Mouse (Mus musculus) lung, embryonic 16.5 days (tissue): Measurements from ENCODE around the gene Foxn2. TPM values are rescaled to one million over a fixed set of nuclear protein-coding genes. Genes with fewer than 3 reads are reported as not detected.

ENCODE experiments used
- ATAC-seq: fragments of 200-750 bp; cut with Nextera tagmentation; 2 replicates; pipeline ENCODE4 v1.8.0; 2017; ENCODE audit warnings: low read depth, mild to moderate bottlenecking, moderate library complexity
- H3K27ac ChIP-seq: fragments of 300-500 bp; sonication (generic); 2 replicates; pipeline ENCODE4 v1.5.1; 2014; ENCODE audit warnings: mild to moderate bottlenecking, control low read depth, low read length
- H3K27me3 ChIP-seq: fragments of 300-500 bp; sonication (generic); 2 replicates; pipeline ENCODE4 v1.6.1; 2014; ENCODE audit warnings: low read depth, low read length, mixed read lengths; ENCODE audit not compliant: control insufficient read depth, insufficient read depth
- H3K36me3 ChIP-seq: fragments of 300-500 bp; sonication (generic); 2 replicates; pipeline ENCODE4 v1.6.1; 2014; ENCODE audit warnings: low read length; ENCODE audit not compliant: control insufficient read depth, insufficient read depth
- H3K4me1 ChIP-seq: fragments of 300-500 bp; sonication (generic); replicated peaks from 2 replicates; pipeline ENCODE4 v1.6.1; 2014; ENCODE audit warnings: low read length, mixed read lengths; ENCODE audit not compliant: control insufficient read depth, insufficient read depth
- H3K4me2 ChIP-seq: fragments of 300-500 bp; sonication (generic); 2 replicates; pipeline ENCODE4 v1.6.1; 2014; ENCODE audit warnings: low read depth, low read length, control low read depth
- H3K4me3 ChIP-seq: fragments of 300-500 bp; sonication (generic); 2 replicates; pipeline ENCODE4 v1.5.1; 2014; ENCODE audit warnings: mild to moderate bottlenecking, low read length, control low read depth
- H3K9ac ChIP-seq: fragments of 300-500 bp; sonication (generic); 2 replicates; pipeline ENCODE4 v1.6.1; 2014; ENCODE audit warnings: low read length, control low read depth
- H3K9me3 ChIP-seq: fragments of 300-500 bp; sonication (generic); 2 replicates; pipeline ENCODE4 v1.6.1; 2016; ENCODE audit warnings: low read length; ENCODE audit not compliant: control insufficient read depth
- WGBS: fragments of 180-500 bp; shearing (Covaris S2); extraction: QIAGEN DNeasy Blood & Tissue Kit; methylation state at CpG from one replicate; pipeline ENCODE4 v1.1.7; 2014; 5-methylcytosine and 5-hydroxymethylcytosine counted together
- polyA plus RNA-seq: library from polyadenylated mRNA; unstranded; fragments of >200 nt; fragmentation: Nextera tagmentation; extraction: Ambion mirVana; gene quantifications from 2 replicates; pipeline ENCODE4 v1.2.1, GENCODE M21; 2015

Foxn2 gene
- polyA plus RNA-seq, 1 experiment from 2014 or later: 21.5 TPM

DNA sequence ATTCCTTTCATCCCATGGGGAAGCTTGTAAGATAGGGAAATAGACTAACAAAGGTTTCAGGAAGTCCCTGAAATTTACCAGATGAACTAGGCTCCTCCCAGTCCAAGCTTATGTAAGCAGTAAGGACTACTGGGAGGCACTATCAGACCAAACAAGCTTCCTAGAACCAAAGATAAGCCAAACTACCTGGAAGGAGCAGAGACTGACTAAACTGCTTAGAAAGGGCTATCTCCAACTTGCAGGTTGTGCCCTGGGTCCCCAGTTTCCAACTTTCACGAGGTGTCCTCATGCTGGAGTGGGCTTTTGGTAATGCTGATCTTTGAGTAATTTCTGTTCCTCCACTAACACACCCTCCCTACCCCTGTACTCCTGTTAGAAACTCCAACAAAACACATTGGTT, 3.1 kb upstream of the Foxn2 start:
- no peak overlapping the region for H3K4me3 ChIP-seq
- H3K27ac ChIP-seq: no peak overlapping the region
- H3K36me3 ChIP-seq: no peaks in the 10 kb centered on the region
- H3K27me3 ChIP-seq: no peaks in the 10 kb centered on the region
- ATAC-seq: no peak
- H3K9me3 ChIP-seq: no peaks in the 10 kb centered on the region
- no peaks in the 10 kb centered on the region for H3K4me1 ChIP-seq
- H3K4me2 ChIP-seq: no peak overlapping the region
- 82% methylated on average over 1 of the region's 1 CpGs for WGBS
- H3K9ac ChIP-seq: no peak overlapping the region

DNA sequence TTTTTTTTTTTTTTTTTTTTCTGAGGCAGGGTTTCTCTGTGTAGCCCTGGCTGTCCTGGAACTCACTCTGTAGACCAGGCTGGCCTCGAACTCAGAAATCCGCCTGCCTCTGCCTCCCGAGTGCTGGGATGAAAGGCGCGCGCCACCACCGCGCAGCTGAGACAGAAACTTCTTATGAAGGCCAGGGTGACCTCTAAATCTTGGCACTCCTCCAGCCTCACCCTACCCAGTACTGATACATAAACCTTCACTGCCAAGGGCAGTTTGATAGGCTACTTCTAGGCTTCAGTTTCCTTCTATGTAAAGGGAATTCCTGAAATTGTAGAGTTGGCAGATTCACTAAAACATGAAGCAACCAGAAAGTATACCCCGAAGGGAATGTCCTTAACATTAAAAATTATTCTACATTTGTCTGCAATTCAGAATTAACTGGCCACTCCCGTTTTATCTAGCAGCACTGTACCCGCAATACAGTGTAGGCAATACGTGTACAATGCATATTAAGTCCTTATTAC, 918 bp upstream of the Foxn2 start:
- H3K27me3 ChIP-seq: no peaks in the 10 kb centered on the region
- peak overlapping the region; percentile 93 for H3K27ac ChIP-seq
- no peaks in the 10 kb centered on the region for H3K36me3 ChIP-seq
- no peaks in the 10 kb centered on the region for H3K9me3 ChIP-seq
- H3K4me3 ChIP-seq: peak overlapping the region; percentile 98
- H3K9ac ChIP-seq: peak overlapping the region; percentile 97
- 80% methylated on average over 12 of the region's 12 CpGs for WGBS
- peaks cover 8% of the 10 kb centered on the region; the same call in 1 of the 2 replicates for H3K4me1 ChIP-seq
- peak overlapping the region; percentile 78 for H3K4me2 ChIP-seq
- no peak for ATAC-seq

DNA sequence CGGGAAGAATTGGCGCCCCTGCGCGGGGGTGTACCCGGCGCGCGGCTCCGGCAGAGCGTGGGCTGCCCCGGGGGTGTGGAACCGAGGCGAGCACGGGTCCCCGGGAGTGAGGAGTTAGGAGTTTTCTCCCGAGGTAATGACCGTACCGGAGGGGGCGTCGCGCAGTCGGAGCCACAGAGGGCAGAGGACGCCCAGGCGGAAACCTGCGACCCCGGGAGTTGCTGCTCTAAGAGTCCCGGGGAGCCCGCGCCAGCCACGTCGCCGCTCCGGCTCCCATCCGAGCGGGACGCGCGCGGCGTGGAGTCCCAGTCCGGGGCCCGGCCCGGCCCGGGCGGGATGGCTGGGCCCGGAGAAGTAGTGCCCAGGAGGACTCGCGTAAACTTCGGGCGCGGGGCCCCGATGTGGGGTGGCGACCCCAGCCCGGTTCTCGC, 505 bp downstream of the Foxn2 start:
- ATAC-seq: peak; percentile 44
- H3K4me3 ChIP-seq: peak overlapping the region; percentile 98
- H3K36me3 ChIP-seq: no peaks in the 10 kb centered on the region
- under 1% methylated on average over 48 of the region's 55 CpGs for WGBS
- H3K9me3 ChIP-seq: no peaks in the 10 kb centered on the region
- H3K4me1 ChIP-seq: peaks cover 8% of the 10 kb centered on the region; the same call in 1 of the 2 replicates
- peak overlapping the region; percentile 61 for H3K4me2 ChIP-seq
- H3K27ac ChIP-seq: peak overlapping the region; percentile 94
- peak overlapping the region; percentile 97 for H3K9ac ChIP-seq
- no peaks in the 10 kb centered on the region for H3K27me3 ChIP-seq

DNA sequence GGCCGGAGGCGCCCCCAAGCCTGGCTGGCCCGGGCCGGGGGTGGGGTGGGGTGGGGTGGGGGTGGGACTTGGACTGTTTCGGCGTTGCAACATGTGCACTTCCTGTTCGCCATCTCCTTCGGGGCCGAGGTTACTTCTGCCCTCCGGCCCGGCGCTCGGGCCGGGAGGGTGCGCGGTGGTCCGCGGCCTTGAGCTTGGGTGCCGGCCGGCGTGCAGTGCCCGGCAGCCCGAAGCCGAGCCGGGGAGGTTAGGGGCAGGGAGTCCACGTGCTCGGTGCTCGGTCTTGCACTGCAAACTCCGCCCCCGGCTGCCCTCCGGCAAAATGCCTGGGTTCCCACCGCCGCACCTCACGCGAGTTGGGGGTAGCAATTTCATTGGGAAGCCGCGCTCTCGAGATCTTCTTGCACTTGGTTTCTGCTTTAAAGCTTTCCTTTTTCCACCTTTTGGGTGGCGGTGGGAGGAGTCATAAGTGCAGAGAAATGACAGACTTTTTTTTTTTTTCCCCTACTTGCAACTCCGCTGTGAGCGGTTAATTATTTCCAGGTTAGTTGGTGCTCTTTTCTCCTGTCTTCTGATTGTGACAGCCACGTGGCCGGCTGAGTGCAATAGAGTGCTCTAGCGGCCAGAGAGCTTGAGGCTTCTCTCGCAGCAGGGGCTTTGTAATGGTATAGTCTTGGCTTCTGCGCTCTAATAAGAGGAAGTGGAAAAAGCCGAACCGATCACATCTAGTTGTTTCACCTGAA, 1.1 kb downstream of the Foxn2 start:
- H3K9me3 ChIP-seq: no peaks in the 10 kb centered on the region
- H3K9ac ChIP-seq: peak overlapping the region; percentile 97
- WGBS: 2% methylated on average over 47 of the region's 48 CpGs
- peak; percentile 53 for ATAC-seq
- H3K4me2 ChIP-seq: peak overlapping the region; percentile 61
- peak overlapping the region; percentile 94 for H3K27ac ChIP-seq
- peak overlapping the region; percentile 98 for H3K4me3 ChIP-seq
- peaks cover 8% of the 10 kb centered on the region; the same call in 1 of the 2 replicates for H3K4me1 ChIP-seq
- no peaks in the 10 kb centered on the region for H3K36me3 ChIP-seq
- H3K27me3 ChIP-seq: no peaks in the 10 kb centered on the region

DNA sequence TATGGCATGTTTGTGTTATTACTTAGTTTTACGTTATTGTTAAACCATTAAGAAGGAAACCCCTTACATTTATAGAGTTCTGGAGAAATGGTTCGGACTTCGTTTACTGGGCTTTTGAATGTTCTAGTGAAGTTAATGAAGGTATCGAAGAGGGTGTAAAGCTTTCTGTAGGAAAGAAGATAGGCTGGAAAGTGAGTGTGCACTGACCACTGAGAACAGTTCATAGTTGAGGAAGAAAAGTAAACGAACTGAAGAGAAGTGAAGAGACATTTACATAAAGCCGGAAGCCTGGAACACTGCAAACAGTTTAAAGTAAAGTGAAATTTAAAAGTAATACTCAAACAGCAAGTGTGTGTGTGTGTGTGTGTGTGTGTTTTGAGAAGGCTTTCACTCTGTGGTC, 2.1 kb downstream of the Foxn2 start:
- no peaks in the 10 kb centered on the region for H3K27me3 ChIP-seq
- peak overlapping the region; percentile 5; the same call in 1 of the 2 replicates for H3K9ac ChIP-seq
- peaks cover 8% of the 10 kb centered on the region; the same call in 1 of the 2 replicates for H3K4me1 ChIP-seq
- no peaks in the 10 kb centered on the region for H3K36me3 ChIP-seq
- H3K4me3 ChIP-seq: peak overlapping the region; percentile 25; the same call in 1 of the 2 replicates
- H3K27ac ChIP-seq: peak overlapping the region; percentile 39; the same call in 1 of the 2 replicates
- 33% methylated on average over 6 of the region's 6 CpGs for WGBS
- H3K4me2 ChIP-seq: peak overlapping the region; percentile 50
- H3K9me3 ChIP-seq: no peaks in the 10 kb centered on the region
- ATAC-seq: no peak

DNA sequence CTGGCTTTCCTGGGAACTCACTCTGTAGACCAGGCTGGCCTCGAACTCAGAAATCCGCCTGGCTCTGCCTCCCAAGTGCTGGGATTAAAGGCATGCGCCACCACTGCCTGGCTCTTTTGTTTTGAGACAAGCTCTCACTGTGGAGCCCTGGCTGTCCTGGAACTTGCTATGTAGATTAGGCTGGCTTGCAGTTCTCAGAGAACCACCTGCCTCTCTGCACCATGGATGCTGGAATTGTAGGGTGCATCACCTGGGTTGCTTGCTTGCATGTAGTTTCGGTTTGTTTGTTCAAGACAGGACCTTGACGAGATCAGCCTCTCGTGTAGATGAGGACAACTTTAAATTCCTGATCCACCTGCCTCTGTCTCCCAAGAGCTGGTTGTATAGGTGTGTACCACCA, 2.7 kb downstream of the Foxn2 start:
- Histone ChIP-seq H3K4me3 (no peak overlapping the region), H3K27ac (no peak overlapping the region), H3K27me3 (no peaks in the 10 kb centered on the region), H3K36me3 (no peaks in the 10 kb centered on the region), H3K9me3 (no peaks in the 10 kb centered on the region), H3K4me2 (peak overlapping the region; percentile 50; the same call in 1 of the 2 replicates), H3K4me1 (peaks cover 8% of the 10 kb centered on the region; the same call in 1 of the 2 replicates), H3K9ac (no peak overlapping the region)
- 82% methylated on average over 6 of the region's 6 CpGs for WGBS
- ATAC-seq: no peak

DNA sequence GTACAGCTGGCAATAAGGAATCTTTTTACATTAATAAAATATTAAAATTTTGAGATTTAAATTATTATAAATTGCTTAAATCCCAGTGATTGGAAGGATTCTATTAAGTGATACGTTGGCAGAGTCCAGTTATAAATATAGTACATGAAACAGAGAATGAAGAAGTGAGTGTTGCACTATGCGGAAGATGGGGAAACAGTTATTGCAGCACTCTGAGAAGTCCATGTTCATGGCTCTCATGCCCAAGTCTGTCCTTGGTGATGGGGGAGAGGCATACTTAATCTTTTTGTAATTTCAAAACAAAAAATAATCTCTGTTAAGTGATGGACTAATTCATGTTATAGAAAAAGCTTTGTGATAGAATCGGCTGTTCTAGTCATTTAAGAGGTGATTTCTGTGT, 17.6 kb downstream of the Foxn2 start:
- no peak overlapping the region for H3K4me3 ChIP-seq
- H3K4me2 ChIP-seq: no peak overlapping the region
- no peaks in the 10 kb centered on the region for H3K36me3 ChIP-seq
- no peaks in the 10 kb centered on the region for H3K9me3 ChIP-seq
- WGBS: 82% methylated on average over 3 of the region's 3 CpGs
- H3K27me3 ChIP-seq: no peaks in the 10 kb centered on the region
- no peak for ATAC-seq
- H3K27ac ChIP-seq: no peak overlapping the region
- no peak overlapping the region for H3K9ac ChIP-seq
- H3K4me1 ChIP-seq: peaks cover 3% of the 10 kb centered on the region; the same call in 1 of the 2 replicates

DNA sequence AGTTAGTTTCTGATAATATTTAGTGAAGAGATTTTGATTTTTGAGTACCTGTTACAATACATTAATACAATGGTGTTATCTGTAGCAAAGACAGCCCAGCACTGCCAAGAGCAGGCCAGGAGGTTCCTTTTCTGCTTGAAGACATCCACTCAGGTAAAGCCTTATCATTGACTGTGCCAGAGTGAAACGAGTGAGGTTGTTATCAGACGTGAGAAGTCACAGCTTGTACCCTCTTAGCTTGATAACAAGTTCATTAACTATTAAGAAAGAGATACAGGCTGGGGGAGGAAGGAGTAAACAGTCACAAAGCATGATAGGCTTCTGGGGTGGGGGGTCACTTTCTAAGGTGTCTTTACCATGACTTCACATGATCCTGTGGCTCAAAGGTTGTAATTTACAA, 19.0 kb downstream of the Foxn2 start:
- no peak for ATAC-seq

More for the DNA sequence above, 19.0 kb downstream of the Foxn2 start:
- Histone ChIP-seq H3K4me3 (no peak overlapping the region), H3K27ac (no peak overlapping the region), H3K9me3 (no peaks in the 10 kb centered on the region), H3K4me1 (peaks cover 3% of the 10 kb centered on the region; the same call in 1 of the 2 replicates), H3K36me3 (no peaks in the 10 kb centered on the region), H3K4me2 (no peak overlapping the region), H3K9ac (no peak overlapping the region), H3K27me3 (no peaks in the 10 kb centered on the region)
- WGBS: 23% methylated on average over 2 of the region's 2 CpGs
